Mouse (Mus musculus): ENCODE results near the gene Pdcl3.
"Not testable (repeated sequence)": the region's sequence is repeated elsewhere in the genome, so short reads cannot be mapped to it uniquely, and the experiment has no call there.

- not testable (repeated sequence) for TF ChIP-seq MXI1 (IDR thresholded peaks at IDR 0.05; ENCODE audit: low read depth, low read length); ZC3H11A (IDR thresholded peaks at IDR 0.05; ENCODE audit: low read depth, low read length); POLR2A (IDR thresholded peaks at IDR 0.05; ENCODE audit: low read depth, low read length); MYC (IDR thresholded peaks at IDR 0.05; ENCODE audit: low read depth, low read length); TBP (conservative IDR thresholded peaks at IDR 0.05; ENCODE audit: low read depth, low read length); MAX (IDR thresholded peaks at IDR 0.05; ENCODE audit: low read length); GABPA (IDR thresholded peaks at IDR 0.05; ENCODE audit: insufficient replicate concordance, low read depth, low read length); EP300 (IDR thresholded peaks at IDR 0.05; ENCODE audit: low read length); ZNF384 (IDR thresholded peaks at IDR 0.05; ENCODE audit: low read depth, low read length)
These were observed 59.0 kb downstream of the Pdcl3 start for GRCm38 (mm10) chr1:39044442-39044841.
